Mouse (Mus musculus) cortical plate, adult 2 months (tissue): Measurements from ENCODE around the gene Tmc3.

Experiments
- CTCF ChIP-seq: fragments of 200-500 bp; IDR thresholded peaks from 2 replicates; pipeline ENCODE4 v1.5.1; 2011; ENCODE audit warnings: mild to moderate bottlenecking, control low read depth, low read length; ENCODE audit not compliant: insufficient read depth; ENCODE audit errors: extremely low read depth
- POLR2A ChIP-seq: fragments of 200-500 bp; IDR thresholded peaks from 2 replicates; pipeline ENCODE4 v1.6.1; 2011; ENCODE audit warnings: mild to moderate bottlenecking, low read length, control low read depth; ENCODE audit not compliant: insufficient read depth; ENCODE audit errors: extremely low read depth

DNA sequence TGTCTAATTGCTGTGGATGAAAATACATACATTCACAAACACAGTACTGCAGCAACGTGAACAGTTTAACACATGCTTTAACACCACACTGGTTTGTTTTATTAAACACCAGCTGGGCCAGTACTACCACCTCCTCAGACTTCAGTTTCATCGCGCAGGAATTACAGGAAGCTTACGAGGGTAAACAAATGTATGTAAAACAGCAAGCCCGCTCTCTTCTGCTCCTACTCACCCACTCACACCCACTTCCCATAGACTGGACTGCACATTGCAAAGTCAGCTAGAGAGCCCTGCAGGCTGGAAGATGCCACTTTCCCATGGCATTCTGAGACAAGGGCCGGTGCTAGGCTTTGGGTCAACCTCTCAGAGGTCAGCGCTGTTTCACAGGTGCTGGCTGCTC, 64.1 kb downstream of the Tmc3 start:
- no peak for TF ChIP-seq CTCF
- no peak for TF ChIP-seq POLR2A
